Mouse (Mus musculus): ENCODE data around the gene Phc2.

DNA sequence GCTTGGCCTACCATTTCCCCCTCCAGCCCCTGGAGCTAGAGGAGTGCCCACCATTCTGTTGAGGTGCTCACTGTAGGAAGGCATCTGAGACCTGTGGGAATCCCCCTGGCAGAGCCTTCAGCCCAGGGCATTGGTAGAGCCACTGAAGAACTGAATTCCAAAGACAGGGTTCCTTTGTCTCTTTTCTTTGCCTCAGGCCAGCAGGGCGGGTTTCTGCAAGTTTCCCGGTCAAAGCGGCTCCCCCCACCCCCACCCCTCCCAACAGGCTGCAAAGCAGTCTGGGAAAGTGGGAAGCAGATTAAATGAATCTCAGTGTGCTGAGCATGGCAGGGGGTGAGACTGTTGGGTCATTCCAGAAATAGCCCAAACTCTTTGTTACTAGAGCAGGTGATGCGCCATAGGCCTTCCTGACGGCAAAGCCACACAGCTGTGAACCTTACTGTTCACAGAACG, 82.7 kb downstream of the Phc2 start:
- no peak for TF ChIP-seq FLI1 (IDR thresholded peaks at IDR 0.05; ENCODE audit: low read length)
- TF ChIP-seq GATA1 (IDR thresholded peaks at IDR 0.05; ENCODE audit: borderline replicate concordance, low read length), result no peak

Data from megakaryocyte, embryonic 14.5 days (primary cell).